Mouse (Mus musculus) large intestine, adult 2 months (tissue): ENCODE data around the gene Ap1s1. TPM values are rescaled to one million over a fixed set of nuclear protein-coding genes. Genes with fewer than 3 reads are reported as not detected.
A peak's percentile ranks its signal among the peaks of the same experiment; 100 is the strongest.

Experiments
- DNase-seq: peaks from one replicate; pipeline ENCODE4 v3.0.0-alpha.2; 2012; ENCODE audit warnings: low read depth, low spot score
- WGBS: fragments of 180-500 bp; shearing (Covaris S2); methylation state at CpG from one replicate; pipeline ENCODE4 v1.1.7; 2018; 5-methylcytosine and 5-hydroxymethylcytosine counted together
- polyA plus RNA-seq: library from polyadenylated mRNA; depleted of rRNA; stranded (reverse); fragments of >200 nt; gene quantifications from 2 replicates; pipeline ENCODE4 v1.2.3, GENCODE M21; 2012

Ap1s1 gene
- polyA plus RNA-seq, 1 experiment: 107 TPM

GRCm38 (mm10) chr5:137068711-137069110 lies 22.8 kb upstream of the Ap1s1 start:
- 69% methylated on average over 4 of the region's 4 CpGs for WGBS
- no peak for DNase-seq

- WGBS: 64% methylated on average over 8 of the region's 8 CpGs
These were observed 20.0 kb upstream of the Ap1s1 start for GRCm38 (mm10) chr5:137065923-137066322.

GRCm38 (mm10) chr5:137065454-137065853 lies 19.5 kb upstream of the Ap1s1 start:
- 69% methylated on average over 6 of the region's 6 CpGs for WGBS
- DNase-seq: no peak

More at GRCm38 (mm10) chr5:137065923-137066322, 20.0 kb upstream of the Ap1s1 start:
- DNase-seq: no peak

GRCm38 (mm10) chr5:137062601-137063000 lies 16.7 kb upstream of the Ap1s1 start:
- DNase-seq: no peak
- WGBS: 74% methylated on average over 5 of the region's 5 CpGs

GRCm38 (mm10) chr5:137061809-137062481 lies 16.0 kb upstream of the Ap1s1 start:
- no peak for DNase-seq
- 14% methylated on average over 11 of the region's 12 CpGs for WGBS

GRCm38 (mm10) chr5:137054873-137055272 lies 8.9 kb upstream of the Ap1s1 start:
- WGBS: 52% methylated on average over 5 of the region's 5 CpGs
- DNase-seq: no peak

GRCm38 (mm10) chr5:137054299-137054698 lies 8.4 kb upstream of the Ap1s1 start:
- WGBS: 85% methylated on average over 7 of the region's 7 CpGs
- DNase-seq: no peak

- 48% methylated on average over 5 of the region's 5 CpGs for WGBS
- DNase-seq: no peak
These were observed 6.1 kb upstream of the Ap1s1 start for GRCm38 (mm10) chr5:137051914-137052505.

- WGBS: 42% methylated on average over 6 of the region's 6 CpGs
- DNase-seq: no peak
These were observed 5.2 kb upstream of the Ap1s1 start for GRCm38 (mm10) chr5:137051125-137051524.

- no peak for DNase-seq
These were observed 1.1 kb upstream of the Ap1s1 start for GRCm38 (mm10) chr5:137046991-137047390.

GRCm38 (mm10) chr5:137046324-137046718 lies 386 bp upstream of the Ap1s1 start:
- WGBS: 16% methylated on average over 5 of the region's 5 CpGs
- DNase-seq: no peak

GRCm38 (mm10) chr5:137043997-137044396 lies 1.9 kb downstream of the Ap1s1 start:
- WGBS: 94% methylated on average over 7 of the region's 7 CpGs

GRCm38 (mm10) chr5:137041442-137041841 lies 4.5 kb downstream of the Ap1s1 start:
- 90% methylated on average over 10 of the region's 10 CpGs for WGBS
- no peak for DNase-seq

More at GRCm38 (mm10) chr5:137043997-137044396, 1.9 kb downstream of the Ap1s1 start:
- DNase-seq: no peak

- DNase-seq: no peak
- 57% methylated on average over 10 of the region's 10 CpGs for WGBS
These were observed 6.5 kb downstream of the Ap1s1 start for GRCm38 (mm10) chr5:137039453-137039852.

- DNase-seq: no peak
- WGBS: 86% methylated on average over 13 of the region's 13 CpGs
These were observed 9.7 kb downstream of the Ap1s1 start for GRCm38 (mm10) chr5:137036211-137036610.

GRCm38 (mm10) chr5:137032641-137033074 lies 13.3 kb downstream of the Ap1s1 start:
- under 1% methylated on average over 49 of the region's 49 CpGs for WGBS
- peak; percentile 58 for DNase-seq

- 2% methylated on average over 33 of the region's 33 CpGs for WGBS
- no peak for DNase-seq
These were observed 13.9 kb downstream of the Ap1s1 start for GRCm38 (mm10) chr5:137032033-137032421.

GRCm38 (mm10) chr5:137031076-137032032 lies 14.6 kb downstream of the Ap1s1 start:
- no peak for DNase-seq
- WGBS: 2% methylated on average over 78 of the region's 78 CpGs

- DNase-seq: no peak
- WGBS: 17% methylated on average over 22 of the region's 22 CpGs
These were observed 15.5 kb downstream of the Ap1s1 start for GRCm38 (mm10) chr5:137030416-137030810.
